Mouse (Mus musculus): ENCODE data around the gene B3gntl1.

Gene B3gntl1

DNA sequence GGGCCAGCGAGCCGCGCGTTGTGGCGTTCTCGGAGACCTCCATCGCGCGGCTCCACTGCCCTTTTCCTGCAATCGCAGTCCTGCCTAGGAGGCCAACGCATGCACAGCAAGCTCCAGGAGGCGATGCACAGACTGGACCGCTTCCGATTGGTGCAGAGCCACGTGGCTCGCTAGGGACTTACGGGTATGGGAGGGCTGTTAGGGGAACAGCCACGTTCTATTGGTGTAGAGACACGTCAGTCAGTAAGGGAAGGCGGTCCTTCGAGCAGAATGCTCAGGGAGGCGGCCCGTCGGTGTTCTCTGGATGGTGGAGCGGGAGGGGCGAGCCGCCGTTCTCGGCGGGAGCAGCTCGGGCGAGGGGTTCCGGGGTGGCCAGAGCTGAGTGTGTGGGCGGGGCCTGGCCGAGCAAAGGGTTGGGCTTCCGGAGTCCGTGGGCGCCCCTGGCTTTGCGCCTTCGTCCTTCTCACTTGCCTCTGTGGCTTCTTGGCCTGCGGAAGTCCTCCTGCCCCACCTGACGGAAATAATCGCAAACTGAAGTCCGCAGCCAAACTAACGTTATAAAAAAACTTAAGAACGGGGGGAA is at the start of gene B3gntl1:
B3gntl1 (minus strand) TSS at position 164 of the 583 bp plus-strand sequence.
- peak; percentile 99 for DNase-seq

DNA sequence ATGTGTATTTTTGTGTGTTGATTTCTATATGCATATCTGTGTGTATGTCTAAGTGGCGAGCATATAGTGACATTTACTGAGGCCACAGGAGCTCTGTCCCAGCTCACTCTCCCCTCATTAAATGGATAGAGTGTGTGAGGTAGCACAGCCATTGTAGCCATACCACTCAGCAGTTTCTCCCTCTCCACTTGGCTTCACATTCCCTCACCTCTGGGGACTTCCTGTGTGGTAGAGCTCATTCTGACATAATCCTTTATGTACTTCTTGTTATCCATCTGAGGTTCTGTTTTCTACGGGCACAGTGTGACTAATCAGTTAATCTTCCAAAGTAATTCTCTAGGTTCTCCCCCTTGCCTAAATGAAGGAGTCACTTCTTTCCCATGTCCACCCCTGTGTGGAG is 49.5 kb upstream of the B3gntl1 start:
- no peak for DNase-seq

DNA sequence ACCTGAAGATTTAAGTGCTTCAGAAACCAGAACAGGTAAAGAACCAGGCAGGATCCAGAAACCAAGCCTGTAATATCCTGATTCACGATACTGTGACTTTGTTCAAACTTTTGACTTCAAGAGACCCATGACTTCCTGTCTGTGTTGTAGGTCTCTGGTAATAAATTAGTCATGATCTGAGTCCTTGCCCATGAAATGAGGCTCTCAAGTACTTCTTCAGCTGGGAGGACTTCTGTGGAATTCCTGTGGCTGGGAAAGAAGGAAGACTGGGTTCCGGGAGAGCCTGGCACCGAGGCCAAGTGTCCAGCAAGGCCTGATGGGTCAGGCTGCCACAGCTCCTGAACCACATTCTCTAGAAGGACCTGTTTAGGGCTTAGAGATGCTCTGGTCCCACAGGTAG is 47.8 kb upstream of the B3gntl1 start:
- no peak for DNase-seq

DNA sequence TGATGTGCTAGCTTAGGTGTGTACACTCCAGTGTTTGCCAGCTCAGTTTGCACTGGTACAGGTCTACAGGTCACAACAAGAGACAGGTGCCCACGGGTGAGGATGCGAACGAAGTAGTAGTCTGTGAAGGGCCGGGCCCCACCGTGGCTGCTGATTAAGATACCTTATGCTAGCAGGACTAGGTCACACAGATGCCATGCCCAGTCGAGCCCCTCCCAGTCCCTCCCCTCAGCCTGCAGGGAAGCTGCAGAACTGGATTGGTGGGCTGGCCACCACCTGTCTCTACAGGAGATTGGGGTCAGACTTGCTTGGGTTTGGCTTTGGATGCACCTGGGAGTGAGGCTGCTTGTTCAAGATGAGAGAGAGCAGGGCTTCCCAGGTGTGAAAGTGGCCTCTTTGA is 44.8 kb upstream of the B3gntl1 start:
- DNase-seq = no peak

DNA sequence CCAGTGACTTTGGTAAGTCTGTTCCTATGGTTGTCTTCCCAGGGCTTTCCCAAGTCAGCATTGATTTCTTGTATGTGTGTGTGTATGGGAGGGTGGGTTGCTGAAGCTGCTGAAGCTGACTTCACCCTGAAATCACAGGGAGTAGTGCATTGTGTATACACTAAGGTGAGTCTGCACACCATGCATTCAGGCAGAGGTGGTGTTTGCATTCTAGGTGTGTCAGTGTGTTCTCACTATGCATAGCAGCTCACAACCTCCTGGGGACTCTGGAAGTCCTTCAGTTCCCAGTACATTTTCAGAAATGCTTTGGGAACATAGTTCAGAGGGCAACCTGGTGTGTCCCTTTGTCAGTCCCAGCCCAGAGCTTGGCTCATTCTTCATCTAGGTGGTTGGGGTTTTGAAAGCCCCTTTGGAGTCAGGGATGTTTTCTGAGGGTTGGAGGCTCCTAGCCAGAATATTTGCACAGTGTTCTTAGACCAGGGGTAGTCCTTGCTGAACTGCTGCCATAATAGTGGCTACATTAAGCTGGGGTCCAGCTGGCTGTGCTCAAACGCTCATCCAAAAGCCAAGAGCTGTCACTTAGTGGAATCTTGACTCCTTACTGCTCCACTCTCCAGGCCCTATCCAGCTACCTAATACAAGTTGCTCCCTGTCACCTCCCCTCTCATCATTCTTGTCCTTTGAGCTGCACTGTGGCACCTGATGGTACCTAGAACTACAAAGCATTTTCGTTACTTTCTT is 42.0 kb upstream of the B3gntl1 start:
- no peak for DNase-seq

DNA sequence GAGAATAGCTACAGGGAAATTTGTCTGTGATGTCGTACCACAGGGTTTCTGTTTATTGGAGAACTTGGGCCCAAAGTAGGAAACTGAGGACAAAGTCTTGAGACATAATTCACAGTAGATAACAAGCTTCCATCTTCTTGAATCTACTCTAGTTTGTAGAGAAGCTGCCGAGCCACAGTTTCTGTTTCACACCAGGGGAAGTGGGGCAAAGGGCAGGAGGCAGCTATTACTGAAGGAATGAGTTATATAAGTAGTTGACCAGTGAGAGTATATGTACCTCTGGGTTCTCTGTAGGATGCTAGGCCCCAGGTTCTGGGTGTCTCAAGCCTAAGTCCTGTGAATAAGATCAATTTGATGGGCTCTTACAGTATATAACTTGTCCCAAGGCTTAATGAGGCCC is 40.6 kb upstream of the B3gntl1 start:
- no peak for DNase-seq

DNA sequence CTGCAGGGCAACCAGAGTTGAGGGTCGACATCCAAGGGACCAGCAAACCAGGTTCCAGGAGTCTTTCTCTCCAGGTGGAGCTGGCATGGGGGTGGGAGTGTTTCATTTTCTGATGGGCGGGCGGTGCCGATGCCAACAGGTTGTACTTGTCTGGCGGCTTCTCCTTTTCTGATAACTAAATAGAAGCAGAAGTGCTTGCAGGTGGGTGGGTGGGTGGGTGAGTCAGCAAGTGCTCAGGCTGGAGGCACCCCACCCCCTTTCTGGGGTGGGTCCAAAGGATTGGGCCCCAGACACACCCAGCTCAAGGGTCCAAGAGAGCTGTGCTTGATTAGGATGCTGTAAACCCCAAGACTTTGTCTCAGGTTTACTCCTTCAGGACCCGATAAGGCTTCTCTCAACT is 40.0 kb upstream of the B3gntl1 start:
- DNase-seq = no peak

DNA sequence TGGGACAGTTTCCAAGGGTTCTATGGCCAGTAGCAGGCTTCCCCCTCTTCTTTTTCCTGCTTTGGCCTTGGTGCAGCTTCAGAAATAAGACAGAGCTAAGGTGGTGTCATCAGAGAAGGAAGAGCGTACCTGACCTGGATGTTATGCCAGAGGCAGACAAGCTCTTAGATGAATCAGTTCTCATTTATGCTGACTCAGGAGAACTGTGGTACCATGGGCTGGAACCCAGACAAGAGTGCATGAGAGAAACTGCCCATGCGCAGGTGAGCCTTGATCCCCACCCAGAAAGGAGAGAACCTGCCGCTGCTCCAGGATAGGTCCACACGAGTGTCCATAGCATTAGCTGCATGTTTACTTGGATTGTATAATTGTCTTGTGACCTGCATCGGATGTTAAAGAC is 37.3 kb upstream of the B3gntl1 start:
- no peak for DNase-seq

DNA sequence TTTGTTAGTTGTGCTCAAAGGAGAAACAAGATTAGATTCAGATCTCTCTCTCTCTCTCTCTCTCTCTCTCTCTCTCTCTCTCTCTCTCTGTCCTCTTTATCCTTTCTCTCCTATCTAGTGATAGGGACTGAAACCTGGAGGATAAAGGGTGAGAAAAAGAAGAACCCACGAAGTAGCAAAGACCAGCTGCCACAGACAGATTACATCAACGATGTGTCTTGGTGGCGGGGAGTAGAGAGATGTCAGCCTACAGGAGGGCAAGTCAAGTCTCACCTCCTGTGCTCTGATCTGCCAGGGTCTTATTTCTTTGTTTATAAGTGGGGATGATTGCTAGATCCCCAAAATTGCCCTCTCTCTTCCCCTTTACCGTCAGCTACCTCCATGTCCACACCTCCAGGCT is 36.3 kb upstream of the B3gntl1 start:
- DNase-seq = no peak

DNA sequence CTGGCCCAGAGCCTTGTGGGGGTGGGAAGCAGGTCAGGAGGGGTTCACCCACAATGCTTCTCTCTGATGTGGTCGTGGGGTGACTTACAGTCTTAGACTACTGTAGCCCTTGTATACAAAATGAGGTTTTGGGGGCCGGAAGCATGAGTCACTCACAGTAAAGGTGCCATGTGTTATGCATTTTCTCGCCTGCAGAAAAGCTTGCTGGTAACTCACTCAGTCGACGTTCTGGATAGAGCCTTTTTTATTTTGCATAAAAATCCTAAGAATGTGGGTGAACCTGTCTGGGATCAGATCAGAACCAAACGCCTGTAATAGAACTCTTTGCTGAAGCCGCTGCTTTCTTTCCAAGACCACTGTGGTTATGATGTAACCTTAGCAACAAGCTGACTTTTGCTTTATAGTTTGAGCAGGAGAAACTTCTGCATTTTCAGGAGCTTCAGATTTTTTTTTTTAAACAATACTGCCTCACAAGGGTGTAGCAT is 33.6 kb upstream of the B3gntl1 start:
- DNase-seq = no peak

DNA sequence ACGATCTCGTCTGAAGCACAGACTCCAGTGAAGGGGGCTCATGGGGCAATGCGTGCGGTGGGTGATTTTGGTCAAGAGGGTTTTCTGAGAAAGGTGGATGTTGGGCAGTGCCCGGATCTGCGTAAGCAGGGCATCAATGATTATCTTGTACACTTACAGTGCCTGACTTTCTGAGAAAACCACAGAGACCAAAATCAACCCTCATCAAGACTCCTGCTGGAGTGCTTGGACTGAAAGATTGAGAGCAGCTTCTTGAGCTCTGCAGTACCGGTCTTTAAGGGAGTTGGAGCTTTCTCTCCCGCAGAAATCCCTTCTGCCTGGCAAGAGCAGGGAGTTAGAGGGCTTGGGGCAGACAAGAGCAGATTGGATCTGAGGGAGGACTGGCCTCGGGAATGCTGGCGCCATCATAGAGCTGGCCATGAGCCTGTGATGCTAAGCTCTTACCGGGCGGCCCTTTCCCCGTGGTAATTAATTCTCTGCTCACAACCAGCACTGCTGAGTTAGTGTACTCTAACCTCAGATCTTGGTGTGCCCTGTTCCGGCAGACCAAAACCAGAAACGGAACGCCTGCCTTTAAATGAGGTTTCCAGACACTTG is 30.8 kb upstream of the B3gntl1 start:
- peak; percentile 14 for DNase-seq

DNA sequence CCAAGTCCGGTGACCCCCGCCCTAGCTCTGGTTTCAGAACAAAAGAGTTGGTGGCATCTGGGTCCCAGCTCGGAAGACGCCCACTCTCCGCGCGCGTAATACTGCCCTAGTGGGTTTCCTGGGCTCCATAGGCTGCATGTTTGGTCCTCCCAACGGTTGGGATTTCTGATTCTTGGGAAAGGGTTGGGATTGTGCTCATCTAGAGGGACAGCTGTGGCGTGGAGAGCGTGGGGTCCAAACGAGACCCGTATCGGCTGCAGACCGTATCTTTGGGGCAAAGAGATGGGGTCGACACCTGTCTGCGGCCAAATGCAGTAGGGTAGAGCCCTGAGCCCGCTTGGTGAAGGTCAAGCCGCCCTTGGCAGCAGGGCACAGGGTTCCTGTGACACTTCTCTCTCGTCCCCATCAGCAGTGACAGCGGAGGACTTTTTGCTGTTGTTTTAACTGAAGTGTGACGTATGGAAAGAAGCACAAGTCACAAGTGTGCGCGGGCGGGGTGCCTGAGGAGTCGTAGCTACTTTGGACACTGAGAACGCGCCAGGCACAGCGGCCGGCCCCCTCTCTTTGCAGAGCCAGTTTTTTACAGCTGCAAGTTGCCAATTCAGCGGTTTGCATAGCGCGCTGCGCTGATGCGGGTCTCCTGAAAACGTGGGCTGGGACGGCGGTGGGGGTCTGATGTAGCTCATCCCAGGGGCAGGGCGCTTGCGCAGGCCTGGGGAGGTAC is 30.1 kb upstream of the B3gntl1 start:
- DNase-seq = peak; percentile 14

DNA sequence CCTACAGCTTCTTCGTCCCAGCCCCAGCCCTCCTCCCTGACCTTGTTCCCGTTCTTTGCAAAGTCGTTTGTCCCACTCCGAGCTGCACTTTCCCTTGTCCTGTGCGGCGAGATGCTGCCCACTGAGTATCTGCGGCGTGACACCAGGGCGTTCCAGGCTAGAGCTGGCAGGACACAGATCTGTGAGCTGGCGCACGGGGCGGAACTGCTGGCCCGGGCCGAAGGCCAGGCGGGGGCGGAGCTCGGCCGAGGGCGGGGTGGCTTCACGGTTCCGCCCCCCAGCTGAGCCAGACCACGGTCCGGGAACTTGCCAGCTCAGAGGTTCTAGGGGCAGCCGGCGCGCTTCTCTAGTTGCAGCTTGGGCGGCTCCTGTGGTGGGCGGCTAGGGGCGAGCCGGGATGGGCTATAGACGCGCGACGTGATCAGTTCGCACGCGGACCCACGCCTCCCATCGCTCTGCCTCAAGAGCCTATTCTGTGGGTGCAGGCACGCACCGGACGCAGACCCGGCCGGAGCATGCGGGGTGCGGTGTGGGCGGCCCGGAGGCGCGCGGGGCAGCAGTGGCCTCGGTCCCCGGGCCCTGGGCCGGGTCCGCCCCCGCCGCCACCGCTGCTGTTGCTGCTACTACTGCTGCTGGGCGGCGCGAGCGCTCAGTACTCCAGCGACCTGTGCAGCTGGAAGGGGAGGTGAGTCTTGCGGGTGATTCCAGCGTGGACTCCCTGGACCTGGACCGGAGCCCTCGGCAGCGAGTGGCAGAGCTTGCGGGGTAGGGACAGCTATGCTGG is 29.4 kb upstream of the B3gntl1 start:
- DNase-seq = peak; percentile 77

DNA sequence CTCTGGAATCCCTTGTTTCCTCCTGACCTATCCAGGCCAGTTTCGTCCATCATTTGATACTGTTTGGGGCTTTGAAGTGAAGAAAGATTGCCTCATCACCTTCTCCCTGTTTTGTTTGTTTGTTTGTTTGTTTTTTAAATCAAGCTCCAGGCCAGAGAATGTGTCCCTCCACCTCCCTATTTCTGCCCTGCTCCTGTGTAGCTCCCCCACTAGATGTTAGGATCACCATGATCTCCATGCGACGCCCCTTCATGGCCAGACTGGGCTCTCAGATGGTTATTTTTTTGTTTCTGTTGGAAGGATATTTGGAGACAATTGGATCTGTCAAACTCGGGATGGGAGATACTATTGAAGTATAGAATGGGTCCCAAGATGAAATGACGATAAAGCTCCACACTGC is 28.3 kb upstream of the B3gntl1 start, which contains the start of gene Metrnl:
Metrnl (plus strand) TSS at position 301 of the 400 bp plus-strand sequence.
- no peak for DNase-seq

DNA sequence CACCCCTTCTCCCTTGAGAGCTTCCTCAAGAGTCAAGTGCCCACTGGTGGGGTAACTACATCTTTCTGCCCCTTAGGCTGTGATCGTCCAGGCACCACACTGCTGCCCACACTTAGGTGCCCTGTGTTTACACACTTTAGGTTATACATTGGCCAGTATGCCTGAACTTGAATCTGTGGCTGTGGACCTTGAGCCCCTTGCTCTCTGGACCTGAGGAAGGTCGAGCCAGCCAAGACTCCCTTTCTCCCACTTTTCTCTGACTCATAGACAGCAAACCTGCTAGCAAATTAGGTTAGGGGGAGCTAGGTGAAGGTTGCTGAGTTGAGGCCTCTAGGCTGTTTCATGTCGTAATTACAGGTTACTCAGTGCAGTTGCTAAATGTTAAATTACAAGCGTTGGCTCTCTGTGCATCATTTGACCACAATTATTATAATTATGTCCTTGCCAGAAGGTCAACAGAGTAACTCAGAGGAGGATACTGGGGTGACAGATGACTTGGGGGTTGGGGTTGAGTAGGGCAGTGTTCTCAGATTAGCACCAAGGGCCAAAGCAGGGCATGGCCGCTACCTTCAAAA is 25.5 kb upstream of the B3gntl1 start:
- no peak for DNase-seq

DNA sequence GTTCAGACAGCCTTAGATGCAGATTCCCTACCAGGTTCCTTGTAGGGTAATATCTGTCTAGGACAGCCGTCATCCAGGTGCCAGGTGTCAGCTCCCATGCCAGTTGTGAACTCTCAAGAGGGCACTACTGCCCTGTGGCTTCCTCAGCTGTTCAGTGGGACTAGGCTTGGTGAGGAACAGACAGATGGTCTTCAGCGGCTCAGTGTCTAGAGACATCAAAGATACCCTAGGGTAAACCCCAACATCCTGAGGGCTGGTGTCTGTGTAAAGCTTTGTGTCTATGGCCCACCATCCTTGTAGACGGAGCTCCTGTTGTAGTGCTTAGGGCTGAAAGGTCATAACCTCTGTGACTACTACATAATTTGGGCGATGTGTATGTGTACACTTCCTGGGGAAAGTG is 24.3 kb upstream of the B3gntl1 start:
- no peak for DNase-seq

DNA sequence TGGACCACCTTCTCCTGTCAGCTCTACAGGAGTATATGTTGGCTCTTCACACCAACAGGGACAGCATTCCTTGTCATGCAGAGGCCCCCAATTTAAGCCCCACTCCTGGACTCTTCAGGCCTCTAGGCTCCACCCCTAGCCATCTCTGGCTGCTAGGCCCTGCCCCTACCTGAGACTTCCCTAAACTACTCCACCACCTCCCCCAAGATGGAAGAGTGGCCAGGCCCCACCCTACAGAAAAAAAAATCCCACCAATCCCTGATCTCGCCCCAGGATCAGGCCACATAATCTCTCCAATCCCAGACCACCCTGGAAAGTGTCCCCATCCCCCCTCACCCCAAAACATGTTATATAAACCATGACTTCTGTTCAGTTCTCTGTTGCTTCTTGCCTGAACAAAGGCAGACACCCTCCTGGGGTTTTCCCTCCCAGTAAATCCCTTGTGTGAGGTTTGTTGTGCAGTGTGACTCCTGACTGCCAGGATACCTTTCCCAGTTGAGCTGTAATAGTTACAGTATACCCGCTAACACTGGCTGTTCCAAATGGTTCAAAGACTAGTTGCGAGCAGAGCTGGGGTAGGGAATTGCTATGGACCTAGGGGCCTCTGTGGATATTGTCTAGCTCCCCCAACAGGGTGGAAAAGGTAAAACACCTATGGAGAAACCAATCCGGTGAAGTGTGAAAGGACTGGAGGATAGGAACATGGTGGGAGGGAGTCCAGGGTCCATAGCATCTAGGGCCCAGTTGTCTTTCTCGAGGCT is 22.5 kb upstream of the B3gntl1 start:
- no peak for DNase-seq

DNA sequence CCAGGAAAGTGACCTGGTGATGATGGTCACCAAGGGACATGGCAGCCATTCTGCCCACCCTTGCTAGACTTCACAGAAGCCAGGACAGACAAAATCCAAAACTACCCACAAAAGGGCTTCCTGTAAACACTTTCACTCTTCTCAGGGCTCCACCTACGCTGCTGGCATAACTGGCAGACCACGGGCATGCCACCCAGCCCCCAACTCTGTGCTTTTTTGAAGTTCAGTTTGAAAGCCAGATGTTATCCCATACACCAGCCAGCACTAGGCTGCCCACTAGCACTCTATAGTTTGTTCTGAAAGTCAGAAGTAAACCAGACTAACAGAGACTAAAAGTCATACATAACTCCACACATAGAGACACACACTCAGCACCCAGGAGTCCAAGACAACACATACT is 15.1 kb upstream of the B3gntl1 start:
- no peak for DNase-seq

DNA sequence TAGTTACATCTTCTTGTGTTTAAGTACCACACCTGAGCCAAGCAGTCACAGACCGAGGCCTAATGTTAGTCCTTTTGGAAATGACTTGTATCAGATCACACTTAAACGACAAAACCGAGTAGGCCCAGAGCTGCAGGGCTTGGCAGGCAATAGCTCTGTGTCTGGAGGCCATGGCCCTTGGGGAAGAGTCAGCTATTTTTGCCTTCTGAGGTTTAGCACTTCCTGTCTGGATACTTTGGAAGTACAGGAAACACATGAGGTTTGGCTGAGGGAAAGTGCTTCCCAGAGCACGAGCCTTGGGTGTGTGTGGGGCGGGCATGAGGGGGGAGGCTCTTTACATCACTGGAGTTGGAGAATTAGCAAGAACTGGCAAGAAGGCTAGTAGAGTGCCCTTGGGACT is 13.7 kb upstream of the B3gntl1 start:
- DNase-seq = no peak

DNA sequence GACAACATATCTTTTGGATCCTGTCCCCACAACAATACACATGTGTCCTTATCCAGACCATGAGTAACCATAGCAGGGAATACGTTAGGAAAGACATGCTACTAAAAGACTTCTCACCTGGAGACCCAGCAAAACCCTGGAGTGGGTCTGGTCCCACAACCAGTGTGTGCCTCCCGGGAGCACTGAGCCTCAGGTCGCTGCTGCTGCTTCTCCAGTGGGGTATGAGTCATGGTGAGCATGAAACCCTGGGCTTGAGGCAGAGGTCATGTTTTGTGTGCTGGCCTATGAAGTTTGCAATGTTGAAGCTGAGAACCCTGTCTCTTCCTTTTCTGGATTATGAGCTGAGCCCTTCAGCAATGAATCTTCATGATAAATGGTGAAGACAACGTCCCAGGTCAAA is 13.1 kb upstream of the B3gntl1 start:
- no peak for DNase-seq

DNA sequence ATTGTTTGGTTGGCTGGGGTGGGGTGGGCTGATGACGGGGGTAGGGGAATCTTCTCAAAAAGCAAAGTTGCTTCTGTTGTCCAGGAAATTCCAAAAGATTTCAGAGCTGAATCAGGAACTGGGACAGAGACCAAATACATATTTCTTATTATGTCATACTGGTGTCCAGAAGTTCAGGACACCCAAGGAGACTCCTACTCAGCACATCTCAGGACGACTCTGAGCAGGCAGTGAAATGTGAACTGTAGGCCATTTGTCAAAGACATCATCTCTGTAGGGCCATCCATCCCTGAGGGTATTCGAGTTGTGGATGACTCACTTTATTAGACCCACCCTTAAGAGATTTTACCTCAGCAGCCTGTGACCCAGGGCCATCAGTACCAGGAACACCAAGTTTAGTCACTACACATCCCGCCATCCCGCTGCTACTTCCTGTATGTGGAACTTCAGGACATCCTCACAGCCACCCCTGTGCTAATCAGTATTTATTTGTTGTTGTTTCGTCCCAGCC is 12.6 kb upstream of the B3gntl1 start:
- DNase-seq = no peak
